23 mouse cellular contexts compared by ENCODE assay signal in the genomic region with DNA sequence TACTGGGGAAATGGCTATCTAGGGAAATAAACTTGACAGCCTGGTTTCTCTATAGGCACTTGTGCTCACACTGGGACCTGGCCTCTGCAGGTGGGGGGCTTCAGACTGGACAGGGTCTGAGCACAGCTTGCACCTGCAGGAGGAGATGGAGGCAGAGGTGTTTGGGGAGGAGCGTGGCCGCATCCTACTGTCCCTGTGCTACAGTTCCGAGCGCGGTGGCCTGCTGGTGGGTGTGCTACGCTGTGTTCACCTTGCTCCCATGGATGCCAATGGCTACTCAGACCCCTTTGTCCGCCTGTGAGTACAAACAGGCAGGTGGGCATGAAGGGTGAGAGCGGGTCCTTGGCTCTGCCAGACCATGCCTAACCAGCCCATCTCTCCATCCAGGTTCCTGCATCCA. TPM values are rescaled to one million over a fixed set of nuclear protein-coding genes. Genes with fewer than 3 reads are reported as not detected.
"Had no signal": no experiment of that assay in that cellular context is flagged by ENCODE, and none has a peak within 500 bp of the region (broad histone marks: within the 10 kb centered on the region; RNA-seq: fewer than 3 reads in every experiment).

No protein-coding gene starts in this region.

- H3K4me2 ChIP-seq: limb, embryonic 13.5 days; liver, embryonic 12.5 days; liver, embryonic 15.5 days; lung, embryonic 15.5 days; midbrain, embryonic 13.5 days had no signal

- DNase-seq: kidney, postnatal 25 days; layer of hippocampus, adult 9-11 months; liver; lung, adult 18-20 months; lung, postnatal 10 days; lung, postnatal 36 days; thymus, postnatal 36 days had no signal

- H3K4me3 ChIP-seq: layer of hippocampus, adult 2 months; limb, embryonic 10.5 days; limb, embryonic 13.5 days; liver, embryonic 12.5 days; liver, embryonic 15.5 days; lung, embryonic 15.5 days; megakaryocyte, embryonic 14.5 days; midbrain, embryonic 10.5 days; midbrain, embryonic 13.5 days had no signal

- H3K9ac ChIP-seq: limb, embryonic 13.5 days; liver, embryonic 12.5 days; liver, embryonic 15.5 days; lung, embryonic 15.5 days; midbrain, embryonic 13.5 days had no signal

- H3K27me3 ChIP-seq: limb, embryonic 13.5 days; liver, embryonic 12.5 days; liver, embryonic 15.5 days; lung, embryonic 15.5 days had no signal

- H3K27ac ChIP-seq: kidney, postnatal 0 days; layer of hippocampus, adult 2 months; limb, embryonic 10.5 days; limb, embryonic 13.5 days; liver, embryonic 12.5 days; liver, embryonic 15.5 days; lung, embryonic 15.5 days; midbrain, embryonic 10.5 days; midbrain, embryonic 13.5 days had no signal

- ATAC-seq: liver, embryonic 12.5 days; midbrain, embryonic 13.5 days; midbrain, embryonic 16.5 days had no signal

- H3K9me3 ChIP-seq: limb, embryonic 10.5 days; limb, embryonic 13.5 days; liver, embryonic 12.5 days; liver, embryonic 15.5 days; lung, embryonic 15.5 days; megakaryocyte, embryonic 14.5 days; midbrain, embryonic 10.5 days; midbrain, embryonic 13.5 days had no signal

RNA-seq across cellular contexts. Expression of a gene that starts 13.4 kb away (rescaled TPM):
- polyA plus RNA-seq: large intestine, adult 2 months; limb, embryonic 13.5 days; lung, embryonic 15.5 days; midbrain, embryonic 10.5 days; midbrain, embryonic 13.5 days; midbrain, embryonic 16.5 days; neural tube, embryonic 11.5 days; neural tube, embryonic 14.5 days; spleen, adult 2 months; thymus, postnatal 0 days had no signal
